Mouse (Mus musculus): Measurements from ENCODE around the gene Abr.

DNA sequence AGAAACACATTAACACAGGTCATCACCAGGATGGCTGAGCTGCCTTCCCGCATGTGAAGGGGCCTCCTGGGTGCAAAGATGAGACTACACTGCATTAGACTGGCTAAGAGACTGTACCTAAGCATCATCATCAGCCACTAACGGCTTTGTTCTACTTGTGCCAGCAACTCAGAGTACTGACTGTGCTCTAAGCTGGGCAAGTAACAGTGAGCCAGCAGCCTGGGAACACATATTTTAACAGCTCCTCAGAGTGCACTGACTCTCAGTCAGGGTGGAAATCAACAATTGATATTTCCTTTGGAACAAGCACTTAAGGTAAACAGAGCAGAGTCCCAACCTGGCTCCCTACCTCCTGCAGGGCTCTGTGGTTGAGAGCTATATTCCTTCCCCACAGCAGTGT lies 250.0 kb downstream of the Abr start:
- TF ChIP-seq POLR2A (IDR thresholded peaks at IDR 0.05; ENCODE audit: borderline replicate concordance, extremely low read depth, insufficient read depth, insufficient read length, poor library complexity, severe bottlenecking) (no peak), CTCF (IDR thresholded peaks at IDR 0.05; ENCODE audit: borderline replicate concordance, extremely low read depth, insufficient read depth, insufficient read length) (no peak)

All from brain, embryonic 14.5 days (tissue).